Mouse (Mus musculus) midbrain, embryonic 12.5 days (tissue): ENCODE results near the gene Bpifb1. TPM values are rescaled to one million over a fixed set of nuclear protein-coding genes. Genes with fewer than 3 reads are reported as not detected.
"Not testable (repeated sequence)": the region's sequence is repeated elsewhere in the genome, so short reads cannot be mapped to it uniquely, and the experiment has no call there.

ENCODE experiments used
- ATAC-seq: fragments of 200-750 bp; cut with Nextera tagmentation; 2 replicates; pipeline ENCODE4 v1.8.0; 2017; ENCODE audit warnings: low read depth, moderate TSS enrichment, moderate library complexity; ENCODE audit not compliant: low FRiP score
- H3K27ac ChIP-seq: fragments of 300-500 bp; sonication (generic); replicated peaks from 2 replicates; pipeline ENCODE4 v1.5.1; 2016; ENCODE audit warnings: mild to moderate bottlenecking
- H3K27me3 ChIP-seq: fragments of 300-500 bp; sonication (generic); 2 replicates; pipeline ENCODE4 v1.6.1; 2016; ENCODE audit warnings: mild to moderate bottlenecking
- H3K36me3 ChIP-seq: fragments of 300-500 bp; sonication (generic); 2 replicates; pipeline ENCODE4 v1.6.1; 2016
- H3K4me1 ChIP-seq: fragments of 300-500 bp; sonication (generic); 2 replicates; pipeline ENCODE4 v1.6.1; 2016
- H3K4me2 ChIP-seq: fragments of 300-500 bp; sonication (generic); replicated peaks from 2 replicates; pipeline ENCODE4 v1.6.1; 2016; ENCODE audit warnings: mild to moderate bottlenecking, moderate library complexity
- H3K4me3 ChIP-seq: fragments of 300-500 bp; sonication (generic); 2 replicates; pipeline ENCODE4 v1.5.1; 2016; ENCODE audit warnings: mild to moderate bottlenecking
- H3K9ac ChIP-seq: fragments of 300-500 bp; sonication (generic); replicated peaks from 2 replicates; pipeline ENCODE4 v1.6.1; 2016; ENCODE audit warnings: mild to moderate bottlenecking, moderate library complexity
- H3K9me3 ChIP-seq: fragments of 300-500 bp; sonication (generic); 2 replicates; pipeline ENCODE4 v1.6.1; 2016; ENCODE audit warnings: mild to moderate bottlenecking
- WGBS: fragments of 180-500 bp; shearing (Covaris S2); methylation state at CpG from one replicate; pipeline ENCODE4 v1.1.7; 2016; 5-methylcytosine and 5-hydroxymethylcytosine counted together
- polyA plus RNA-seq: library from polyadenylated mRNA; unstranded; fragments of >200 nt; fragmentation: Nextera tagmentation; extraction: Ambion mirVana; gene quantifications from 2 replicates; pipeline ENCODE4 v1.2.1, GENCODE M21; 2016

Gene Bpifb1
- polyA plus RNA-seq, 1 experiment from 2014 or later = not detected

- Histone ChIP-seq H3K27me3 (no peaks in the 10 kb centered on the region), H3K4me3 (no peak overlapping the region), H3K27ac (no peak overlapping the region), H3K4me1 (no peaks in the 10 kb centered on the region), H3K9me3 (no peaks in the 10 kb centered on the region), H3K4me2 (no peak overlapping the region), H3K9ac (no peak overlapping the region), H3K36me3 (no peaks in the 10 kb centered on the region)
- 8% methylated on average over 5 of the region's 5 CpGs for WGBS
- no peak for ATAC-seq
Measured at GRCm38 (mm10) chr2:154215191-154215590, 24.6 kb downstream of the Bpifb1 start.

GRCm38 (mm10) chr2:154219950-154220349 lies 29.3 kb downstream of the Bpifb1 start:
- Histone ChIP-seq H3K4me1 (peaks cover 13% of the 10 kb centered on the region), H3K9ac (no peak overlapping the region), H3K4me2 (no peak overlapping the region), H3K27ac (no peak overlapping the region), H3K27me3 (no peaks in the 10 kb centered on the region), H3K36me3 (no peaks in the 10 kb centered on the region), H3K9me3 (no peaks in the 10 kb centered on the region), H3K4me3 (no peak overlapping the region)
- 84% methylated on average over 5 of the region's 5 CpGs for WGBS
- ATAC-seq = no peak

- Histone ChIP-seq H3K4me3 (no peak within 1 kb of the TSS), H3K9ac (no peak within 1 kb of the TSS; the same call in 1 of the 2 replicates), H3K27me3 (no peaks in the 10 kb centered on the region), H3K27ac (no peak within 1 kb of the TSS), H3K36me3 (no peaks in the 10 kb centered on the region), H3K4me1 (peaks cover 13% of the 10 kb centered on the region), H3K4me2 (peak within 1 kb of the TSS; percentile 10), H3K9me3 (no peaks in the 10 kb centered on the region)
- peak; percentile 41; the same call in 1 of the 2 replicates for ATAC-seq
- WGBS = 3% methylated on average over 14 of the region's 14 CpGs
Measured at GRCm38 (mm10) chr2:154223265-154223916, 32.8 kb downstream of the Bpifb1 start, which contains the start of gene Bpifb5. Gene Bpifb5, plus strand, starts transcription at chr2:154223742.

GRCm38 (mm10) chr2:154223917-154224273 lies 33.3 kb downstream of the Bpifb1 start:
- WGBS = 4% methylated on average over 2 of the region's 2 CpGs
- Histone ChIP-seq H3K27me3 (no peaks in the 10 kb centered on the region), H3K9ac (no peak overlapping the region; the same call in 1 of the 2 replicates), H3K4me2 (peak overlapping the region; percentile 10), H3K9me3 (no peaks in the 10 kb centered on the region), H3K4me1 (peaks cover 13% of the 10 kb centered on the region), H3K36me3 (no peaks in the 10 kb centered on the region), H3K27ac (no peak overlapping the region), H3K4me3 (no peak overlapping the region)
- no peak for ATAC-seq

GRCm38 (mm10) chr2:154226991-154227390 lies 36.4 kb downstream of the Bpifb1 start:
- H3K4me3 ChIP-seq = no peak overlapping the region
- H3K27ac ChIP-seq = no peak overlapping the region
- H3K9me3 ChIP-seq = no peaks in the 10 kb centered on the region
- H3K36me3 ChIP-seq = no peaks in the 10 kb centered on the region
- 81% methylated on average over 4 of the region's 4 CpGs for WGBS
- H3K9ac ChIP-seq = no peak overlapping the region
- no peak for ATAC-seq
- no peak overlapping the region for H3K4me2 ChIP-seq
- peaks cover 13% of the 10 kb centered on the region for H3K4me1 ChIP-seq
- H3K27me3 ChIP-seq = no peaks in the 10 kb centered on the region

- H3K4me1 ChIP-seq = peaks cover 13% of the 10 kb centered on the region
- no peak overlapping the region for H3K4me3 ChIP-seq
- H3K27ac ChIP-seq = no peak overlapping the region
- ATAC-seq = no peak
- H3K36me3 ChIP-seq = no peaks in the 10 kb centered on the region
- no peak overlapping the region for H3K4me2 ChIP-seq
- H3K27me3 ChIP-seq = no peaks in the 10 kb centered on the region
- no peak overlapping the region for H3K9ac ChIP-seq
- 87% methylated on average over 5 of the region's 5 CpGs for WGBS
- no peaks in the 10 kb centered on the region for H3K9me3 ChIP-seq
Measured at GRCm38 (mm10) chr2:154227830-154228229, 37.2 kb downstream of the Bpifb1 start.

GRCm38 (mm10) chr2:154233426-154233825 lies 42.8 kb downstream of the Bpifb1 start:
- H3K4me2 ChIP-seq = no peak overlapping the region
- no peak overlapping the region for H3K9ac ChIP-seq
- ATAC-seq = no peak
- H3K4me3 ChIP-seq = no peak overlapping the region
- H3K27ac ChIP-seq = no peak overlapping the region
- H3K36me3 ChIP-seq = no peaks in the 10 kb centered on the region
- no peaks in the 10 kb centered on the region for H3K4me1 ChIP-seq
- H3K9me3 ChIP-seq = no peaks in the 10 kb centered on the region
- WGBS = 90% methylated on average over 6 of the region's 6 CpGs
- no peaks in the 10 kb centered on the region for H3K27me3 ChIP-seq

- H3K9me3 ChIP-seq = no peaks in the 10 kb centered on the region
- ATAC-seq = no peak
- H3K4me3 ChIP-seq = no peak overlapping the region
- no peak overlapping the region for H3K27ac ChIP-seq
- no peak overlapping the region for H3K9ac ChIP-seq
- no peak overlapping the region for H3K4me2 ChIP-seq
- no peaks in the 10 kb centered on the region for H3K27me3 ChIP-seq
- H3K36me3 ChIP-seq = no peaks in the 10 kb centered on the region
- WGBS = 85% methylated on average over 6 of the region's 6 CpGs
- no peaks in the 10 kb centered on the region for H3K4me1 ChIP-seq
Measured at GRCm38 (mm10) chr2:154240771-154241170, 50.2 kb downstream of the Bpifb1 start.

- not testable (repeated sequence) for H3K4me1 ChIP-seq, H3K27ac ChIP-seq, H3K4me3 ChIP-seq, ATAC-seq, H3K36me3 ChIP-seq, H3K4me2 ChIP-seq, H3K27me3 ChIP-seq, H3K9me3 ChIP-seq, H3K9ac ChIP-seq
- 95% methylated on average over 12 of the region's 12 CpGs for WGBS
Measured at GRCm38 (mm10) chr2:154242726-154243125, 52.1 kb downstream of the Bpifb1 start.

GRCm38 (mm10) chr2:154243356-154244036 lies 52.9 kb downstream of the Bpifb1 start:
- ATAC-seq = no peak
- Histone ChIP-seq H3K27ac (no peak overlapping the region), H3K36me3 (no peaks in the 10 kb centered on the region), H3K9me3 (no peaks in the 10 kb centered on the region), H3K4me1 (no peaks in the 10 kb centered on the region), H3K4me3 (no peak overlapping the region), H3K27me3 (no peaks in the 10 kb centered on the region), H3K4me2 (no peak overlapping the region), H3K9ac (no peak overlapping the region)
- WGBS = 89% methylated on average over 10 of the region's 10 CpGs

- 90% methylated on average over 5 of the region's 5 CpGs for WGBS
- Histone ChIP-seq H3K9ac (no peak overlapping the region), H3K9me3 (no peaks in the 10 kb centered on the region), H3K4me3 (no peak overlapping the region), H3K27ac (no peak overlapping the region), H3K27me3 (no peaks in the 10 kb centered on the region), H3K4me2 (no peak overlapping the region), H3K4me1 (no peaks in the 10 kb centered on the region), H3K36me3 (no peaks in the 10 kb centered on the region)
- ATAC-seq = no peak
Measured at GRCm38 (mm10) chr2:154245322-154245721, 54.7 kb downstream of the Bpifb1 start.

- H3K27me3 ChIP-seq, H3K4me1 ChIP-seq, H3K4me3 ChIP-seq, H3K9ac ChIP-seq, H3K9me3 ChIP-seq, H3K36me3 ChIP-seq, H3K27ac ChIP-seq, H3K4me2 ChIP-seq, ATAC-seq: not testable (repeated sequence)
- 90% methylated on average over 2 of the region's 4 CpGs for WGBS
Measured at GRCm38 (mm10) chr2:154255254-154255653, 64.6 kb downstream of the Bpifb1 start.
